Mouse (Mus musculus) lung, postnatal 0 days (tissue): ENCODE data around the gene Gm12569.

Experiments
- CTCF ChIP-seq: IDR thresholded peaks from 2 replicates; pipeline ENCODE4 v1.5.1; 2016; ENCODE audit warnings: antibody characterized with exemption, mild to moderate bottlenecking
- EP300 ChIP-seq: IDR thresholded peaks from 2 replicates; pipeline ENCODE4 v1.6.1; 2016; ENCODE audit warnings: antibody characterized with exemption, mild to moderate bottlenecking, control low read depth

DNA sequence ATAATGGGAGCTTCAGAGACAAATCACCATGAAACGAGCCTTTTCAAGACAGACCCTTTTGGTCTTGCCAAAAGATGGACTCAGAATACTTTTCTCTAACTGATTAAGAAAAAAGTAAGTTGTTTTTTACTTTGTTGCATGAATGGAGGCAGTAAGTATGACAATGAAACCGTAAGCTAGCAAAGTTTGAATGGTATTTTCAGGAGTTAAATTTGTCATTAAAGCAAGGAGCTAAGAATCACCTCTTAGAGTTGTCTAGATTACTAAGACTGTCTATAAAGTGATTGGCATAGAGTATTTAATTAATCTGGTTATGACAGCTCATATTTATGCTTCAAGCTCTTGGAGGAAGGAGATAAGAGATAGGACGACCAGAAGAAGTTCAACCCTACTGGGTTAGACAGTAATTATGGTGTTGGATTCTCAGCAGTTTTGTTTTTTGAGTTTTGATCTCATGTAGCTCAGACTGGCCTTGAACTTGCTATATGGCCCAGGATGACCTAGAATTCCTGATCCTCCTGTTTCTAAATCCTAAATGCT, 41.5 kb downstream of the Gm12569 start, which contains the start of gene Clk4:
- TF ChIP-seq CTCF = no peak
- no peak for TF ChIP-seq EP300
